Mouse (Mus musculus) small intestine, adult 2 months (tissue): ENCODE results near the gene C5ar1.
"Not testable (repeated sequence)": the region's sequence is repeated elsewhere in the genome, so short reads cannot be mapped to it uniquely, and the experiment has no call there.

Experiments used
- CTCF ChIP-seq: fragments of 200-500 bp; IDR thresholded peaks from 2 replicates; pipeline ENCODE4 v1.5.1; 2012; ENCODE audit warnings: low read depth, mild to moderate bottlenecking, control low read depth, inconsistent platforms, low read length, moderate library complexity, mixed read lengths; ENCODE audit not compliant: insufficient replicate concordance, insufficient read length; ENCODE audit errors: extremely low read depth
- POLR2A ChIP-seq: fragments of 200-500 bp; IDR thresholded peaks from 2 replicates; pipeline ENCODE4 v1.6.1; 2012; ENCODE audit warnings: low read depth, mild to moderate bottlenecking, control low read depth, inconsistent platforms, low read length, moderate library complexity

- TF ChIP-seq CTCF, POLR2A: not testable (repeated sequence)
These were observed 47.8 kb upstream of the C5ar1 start for GRCm38 (mm10) chr7:16307141-16307540.
